Mouse (Mus musculus) macrophage (primary cell): ENCODE results near the gene Atg3. TPM values are rescaled to one million over a fixed set of nuclear protein-coding genes. Genes with fewer than 3 reads are reported as not detected.

ENCODE experiments used
- H3K27ac ChIP-seq: fragments of 350-480 bp; formaldehyde crosslinking; 2 replicates; pipeline ENCODE4 v1.9.0; 2021
- H3K36me3 ChIP-seq: fragments of 350-480 bp; formaldehyde crosslinking; 2 replicates; pipeline ENCODE4 v1.9.0; 2021; ENCODE audit errors: inconsistent target
- H3K4me3 ChIP-seq: fragments of 350-480 bp; formaldehyde crosslinking; 2 replicates; pipeline ENCODE4 v1.9.0; 2021; ENCODE audit errors: inconsistent target
- H3K79me2 ChIP-seq: fragments of 350-480 bp; formaldehyde crosslinking; 2 replicates; pipeline ENCODE4 v1.9.0; 2021; ENCODE audit errors: inconsistent target
- WGBS: methylation state at CpG from one replicate; pipeline ENCODE4 v1.1.7; 2026; ENCODE audit warnings: inconsistent platforms; ENCODE audit not compliant: missing documents; 5-methylcytosine and 5-hydroxymethylcytosine counted together
- polyA plus RNA-seq: library from polyadenylated mRNA; stranded (reverse); fragments of 250-400 nt; gene quantifications from 3 replicates; pipeline ENCODE4 v1.2.4, GENCODE M21; 2018; ENCODE audit warnings: inconsistent platforms

Atg3 gene
- polyA plus RNA-seq, 1 experiment from 2014 or later, result 179 TPM

DNA sequence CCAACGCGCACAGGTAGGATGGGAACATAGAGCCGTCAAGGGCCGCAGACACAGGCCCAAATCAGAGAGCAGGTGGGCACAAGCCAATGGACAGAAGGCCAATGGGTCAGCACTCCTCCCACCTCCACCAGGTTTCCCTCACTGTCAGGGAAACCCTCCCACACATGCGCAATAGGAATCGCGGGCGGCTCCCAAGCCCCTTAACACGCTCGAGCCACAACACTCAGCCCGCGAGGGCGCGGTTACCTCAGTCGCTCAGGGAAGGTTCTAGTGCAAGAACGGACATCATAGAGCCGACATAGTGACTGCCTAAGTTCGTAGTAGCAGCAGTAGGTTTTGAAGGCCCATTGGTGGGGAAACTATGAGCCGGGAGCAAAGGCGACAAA is 456 bp upstream of the Atg3 start:
- peak overlapping the region; percentile 87 for H3K27ac ChIP-seq
- under 1% methylated on average over 19 of the region's 20 CpGs for WGBS

DNA sequence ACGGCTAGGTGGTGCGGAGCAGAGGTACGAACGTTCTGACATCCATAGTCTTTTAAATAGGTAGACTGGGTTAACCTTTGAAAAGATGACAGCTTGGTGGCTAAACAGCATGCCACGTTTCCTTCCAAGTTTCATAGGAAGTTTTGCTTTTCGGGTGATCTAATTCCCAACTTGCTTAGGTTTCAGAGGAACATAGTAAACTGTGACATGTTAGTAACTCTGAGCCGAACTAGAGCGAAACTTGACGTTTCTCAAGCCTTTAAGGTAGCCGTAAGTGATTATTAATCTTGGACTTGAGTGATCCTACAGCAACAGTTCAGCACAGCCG is 768 bp downstream of the Atg3 start:
- H3K36me3 ChIP-seq, result 0 out of 2 replicates have a peak, but pooled peaks cover 11% of the 10 kb centered on the region
- peak overlapping the region; percentile 69 for H3K27ac ChIP-seq
- peaks cover 65% of the 10 kb centered on the region for H3K79me2 ChIP-seq
- peak overlapping the region; percentile 67 for H3K4me3 ChIP-seq
- WGBS, result under 1% methylated on average over 11 of the region's 11 CpGs

More for the DNA sequence above, 456 bp upstream of the Atg3 start:
- 0 out of 2 replicates have a peak, but pooled peaks cover 10% of the 10 kb centered on the region for H3K36me3 ChIP-seq
- H3K79me2 ChIP-seq, result peaks cover 53% of the 10 kb centered on the region
- peak overlapping the region; percentile 92 for H3K4me3 ChIP-seq

DNA sequence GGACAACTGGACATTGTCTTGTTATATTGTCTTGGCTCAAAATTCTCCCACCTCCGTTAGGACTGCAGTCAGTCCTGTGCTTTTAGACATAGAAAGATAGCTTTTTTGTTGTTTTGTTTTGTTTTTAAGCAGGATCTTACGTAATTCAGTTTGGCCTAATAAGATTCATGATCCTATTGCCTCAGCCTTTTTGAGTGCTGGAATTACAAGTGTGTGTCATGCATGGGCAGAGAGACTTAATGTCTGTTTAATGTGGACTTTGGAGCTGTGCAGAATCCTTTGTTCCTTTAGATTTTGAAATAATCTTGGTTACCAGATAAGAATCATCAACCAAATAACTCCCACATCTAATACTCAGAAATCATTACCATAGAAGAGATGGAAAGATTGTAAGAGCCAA is 20.0 kb downstream of the Atg3 start:
- Histone ChIP-seq H3K27ac (no peak overlapping the region), H3K4me3 (no peak overlapping the region), H3K36me3 (peaks cover 38% of the 10 kb centered on the region; the same call in 1 of the 2 replicates), H3K79me2 (peaks cover 47% of the 10 kb centered on the region)
- 100% methylated on average over 2 of the region's 2 CpGs for WGBS

DNA sequence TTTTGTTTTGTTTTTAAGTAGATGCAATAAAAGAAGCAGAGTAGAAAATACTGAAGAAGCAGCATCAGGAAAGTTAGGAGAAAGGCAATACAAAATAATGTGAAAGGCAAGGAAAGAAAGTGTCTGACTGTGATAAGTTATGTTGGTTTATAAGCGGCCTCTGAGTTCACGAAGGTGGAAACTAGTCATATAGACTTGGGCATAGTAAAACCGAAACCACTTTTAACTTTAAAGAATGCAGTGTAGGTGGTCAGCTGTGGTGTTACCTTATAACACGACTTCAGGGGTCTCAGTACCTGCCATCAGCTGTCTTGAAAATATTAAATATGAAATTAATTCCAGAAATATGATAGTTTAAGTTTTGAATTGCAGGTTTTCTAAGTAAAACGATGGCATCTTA is 23.2 kb downstream of the Atg3 start:
- Histone ChIP-seq H3K79me2 (peaks cover 22% of the 10 kb centered on the region), H3K27ac (no peak overlapping the region), H3K4me3 (no peak overlapping the region), H3K36me3 (peaks cover 59% of the 10 kb centered on the region)
- WGBS, result 85% methylated on average over 5 of the region's 5 CpGs

DNA sequence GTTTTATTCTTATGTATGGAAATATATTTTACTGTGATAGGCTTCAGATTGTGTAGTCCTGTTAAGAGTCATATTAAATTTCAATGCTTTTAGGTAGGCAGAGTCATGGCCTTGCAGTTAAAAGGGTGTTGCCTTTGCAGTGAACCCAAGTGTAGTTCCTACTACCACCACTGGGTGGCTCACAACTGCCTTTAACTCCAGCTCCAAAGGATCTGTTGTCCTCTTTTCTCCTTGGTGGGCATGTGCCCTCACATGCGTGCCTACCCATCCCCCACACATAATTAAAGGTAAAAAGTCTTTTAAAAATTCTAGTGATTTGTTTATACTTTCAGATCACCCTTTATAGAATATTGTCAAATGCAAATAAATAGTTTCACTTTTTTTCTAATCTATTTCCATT is 34.0 kb downstream of the Atg3 start:
- no peak overlapping the region for H3K4me3 ChIP-seq
- no peaks in the 10 kb centered on the region for H3K79me2 ChIP-seq
- 0% methylated on average over 1 of the region's 1 CpGs for WGBS
- H3K36me3 ChIP-seq, result peaks cover 24% of the 10 kb centered on the region
- no peak overlapping the region for H3K27ac ChIP-seq

DNA sequence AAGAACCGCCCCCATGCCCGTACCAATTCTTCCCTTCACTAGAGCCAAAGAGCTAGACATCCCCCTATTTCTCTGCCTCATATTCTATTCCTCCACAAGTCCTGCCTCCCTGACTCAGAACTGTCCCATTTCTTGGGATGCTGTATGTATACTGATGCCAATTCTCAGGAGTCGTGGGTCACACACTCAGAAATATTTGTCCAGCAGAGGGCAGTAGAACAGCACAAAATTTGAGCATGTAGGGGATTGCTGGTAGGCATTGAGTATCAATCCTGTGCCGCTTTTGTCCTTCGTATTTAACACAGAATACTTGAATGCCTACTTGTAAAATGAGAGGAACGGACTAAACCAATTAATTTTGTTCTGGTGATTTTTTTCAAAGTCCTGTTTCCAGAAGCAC is 38.2 kb downstream of the Atg3 start:
- Histone ChIP-seq H3K27ac (no peak overlapping the region), H3K79me2 (no peaks in the 10 kb centered on the region), H3K4me3 (no peak overlapping the region), H3K36me3 (no peaks in the 10 kb centered on the region)
- WGBS, result 42% methylated on average over 6 of the region's 6 CpGs

DNA sequence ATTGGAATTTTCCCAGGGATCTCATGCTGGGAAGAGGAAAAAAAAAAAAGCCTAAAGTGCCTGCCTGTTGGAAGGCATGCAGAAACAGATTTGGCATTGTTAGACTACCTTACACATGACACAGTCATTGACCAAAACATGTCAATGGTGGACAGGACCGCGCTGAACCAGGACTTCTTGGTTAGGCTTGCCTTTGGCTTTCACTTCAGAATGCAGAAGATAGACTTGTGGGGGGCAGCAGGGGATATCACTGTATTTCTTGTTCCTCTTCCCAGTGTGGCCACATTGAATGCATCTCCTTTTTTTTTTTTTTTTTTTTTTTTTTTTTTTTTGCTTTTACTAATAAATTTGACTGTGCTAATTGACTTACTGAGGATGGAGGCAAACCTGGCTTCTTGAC is 42.8 kb downstream of the Atg3 start:
- WGBS, result 50% methylated on average over 2 of the region's 2 CpGs
- H3K79me2 ChIP-seq, result no peaks in the 10 kb centered on the region
- no peak overlapping the region for H3K27ac ChIP-seq
- H3K36me3 ChIP-seq, result no peaks in the 10 kb centered on the region
- no peak overlapping the region for H3K4me3 ChIP-seq

DNA sequence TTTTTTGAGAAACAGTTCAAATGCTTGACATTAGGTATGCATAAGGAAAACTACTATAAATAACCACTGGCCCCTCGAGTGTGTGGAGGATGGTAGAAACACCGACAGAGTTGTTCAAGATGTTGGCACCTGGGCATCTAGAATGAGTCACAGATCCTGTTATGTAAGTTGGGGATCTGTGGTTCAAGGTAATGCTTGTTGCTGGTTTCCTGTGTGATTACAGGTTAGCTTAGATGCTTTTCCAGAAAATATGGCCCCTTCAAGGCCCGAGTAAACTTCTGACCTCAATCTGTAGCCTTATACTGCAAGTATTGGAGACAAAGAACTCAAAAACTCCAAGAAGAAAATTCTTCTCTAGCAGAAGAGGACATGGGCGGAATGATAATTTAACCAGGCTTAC is 45.9 kb downstream of the Atg3 start:
- 40% methylated on average over 4 of the region's 4 CpGs for WGBS
- Histone ChIP-seq H3K79me2 (no peaks in the 10 kb centered on the region), H3K36me3 (no peaks in the 10 kb centered on the region), H3K27ac (no peak overlapping the region), H3K4me3 (no peak overlapping the region)

DNA sequence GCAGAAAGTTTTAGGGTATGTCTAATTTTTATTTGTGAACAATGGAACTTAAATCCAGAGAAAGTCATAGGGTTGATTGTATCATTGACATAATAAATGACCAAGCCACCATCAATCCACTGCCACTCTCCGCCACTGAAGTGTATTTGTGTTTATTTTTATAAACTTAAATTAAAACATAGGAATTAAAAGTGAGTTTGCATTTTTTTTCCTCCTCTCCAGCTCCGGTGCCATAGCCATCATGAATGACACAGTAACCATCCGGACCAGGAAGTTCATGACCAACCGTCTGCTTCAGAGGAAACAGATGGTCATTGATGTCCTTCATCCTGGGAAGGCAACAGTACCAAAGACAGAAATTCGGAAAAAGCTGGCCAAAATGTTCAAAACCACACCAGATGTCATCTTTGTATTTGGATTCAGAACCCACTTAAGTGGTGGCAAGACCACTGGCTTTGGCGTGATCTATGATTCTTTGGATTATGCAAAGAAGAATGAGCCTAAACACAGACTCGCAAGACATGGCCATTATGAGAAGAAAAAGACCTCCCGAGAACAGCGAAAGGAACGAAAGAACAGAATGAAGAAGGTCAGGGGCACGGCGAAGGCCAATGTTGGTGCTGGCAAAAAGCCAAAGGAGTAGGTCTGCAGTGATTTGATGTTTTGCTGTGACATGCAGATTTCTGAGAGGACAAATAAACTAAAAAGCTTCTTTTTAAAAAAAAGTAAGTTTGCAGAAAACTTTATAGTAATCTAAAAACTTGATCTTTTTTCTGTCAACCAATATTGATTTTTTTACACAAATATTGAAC is 46.5 kb downstream of the Atg3 start:
- no peak overlapping the region for H3K27ac ChIP-seq
- no peaks in the 10 kb centered on the region for H3K36me3 ChIP-seq
- H3K79me2 ChIP-seq, result no peaks in the 10 kb centered on the region
- H3K4me3 ChIP-seq, result no peak overlapping the region
- 32% methylated on average over 10 of the region's 12 CpGs for WGBS

DNA sequence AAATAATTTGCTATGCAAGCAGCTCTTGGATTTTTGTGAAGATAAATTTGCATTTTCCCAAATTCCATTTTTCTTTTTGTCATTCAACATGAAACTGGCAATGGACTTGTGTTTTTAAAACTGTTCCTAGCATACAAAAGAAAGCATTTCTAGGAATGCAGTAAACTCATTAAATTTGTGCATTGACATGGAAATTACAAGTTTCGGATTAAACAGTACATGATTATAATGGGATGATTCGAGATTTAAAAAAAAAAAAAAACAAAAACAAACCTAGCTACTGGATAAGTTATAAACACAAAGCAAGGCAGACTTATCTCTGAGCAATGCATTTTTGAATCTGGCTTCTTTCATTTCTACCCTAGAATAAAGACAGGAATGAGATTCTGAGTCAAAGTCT is 63.4 kb downstream of the Atg3 start:
- WGBS, result 100% methylated on average over 1 of the region's 2 CpGs
- no peaks in the 10 kb centered on the region for H3K36me3 ChIP-seq
- H3K79me2 ChIP-seq, result no peaks in the 10 kb centered on the region
- H3K27ac ChIP-seq, result no peak overlapping the region
- H3K4me3 ChIP-seq, result no peak overlapping the region

DNA sequence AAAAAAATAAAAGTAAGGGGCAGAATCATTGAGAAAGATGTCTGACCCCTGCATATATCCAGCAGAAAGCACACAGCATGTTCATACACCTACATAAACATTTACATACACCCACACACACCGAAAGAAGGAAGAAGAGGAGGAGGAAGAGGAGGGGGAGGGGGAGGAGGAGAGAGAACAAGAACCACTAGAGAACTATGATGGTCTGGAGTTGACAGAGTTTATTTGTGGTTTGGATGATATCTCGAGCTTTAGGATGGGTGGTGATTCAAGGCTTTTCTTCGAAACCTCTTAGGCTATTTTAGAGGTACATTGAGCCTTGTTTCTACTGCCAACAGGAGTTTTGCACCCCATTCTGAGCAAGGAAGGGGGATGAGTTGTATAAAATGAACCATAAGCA is 64.2 kb downstream of the Atg3 start:
- no peaks in the 10 kb centered on the region for H3K79me2 ChIP-seq
- 39% methylated on average over 2 of the region's 3 CpGs for WGBS
- H3K4me3 ChIP-seq, result no peak overlapping the region
- H3K27ac ChIP-seq, result no peak overlapping the region
- no peaks in the 10 kb centered on the region for H3K36me3 ChIP-seq

DNA sequence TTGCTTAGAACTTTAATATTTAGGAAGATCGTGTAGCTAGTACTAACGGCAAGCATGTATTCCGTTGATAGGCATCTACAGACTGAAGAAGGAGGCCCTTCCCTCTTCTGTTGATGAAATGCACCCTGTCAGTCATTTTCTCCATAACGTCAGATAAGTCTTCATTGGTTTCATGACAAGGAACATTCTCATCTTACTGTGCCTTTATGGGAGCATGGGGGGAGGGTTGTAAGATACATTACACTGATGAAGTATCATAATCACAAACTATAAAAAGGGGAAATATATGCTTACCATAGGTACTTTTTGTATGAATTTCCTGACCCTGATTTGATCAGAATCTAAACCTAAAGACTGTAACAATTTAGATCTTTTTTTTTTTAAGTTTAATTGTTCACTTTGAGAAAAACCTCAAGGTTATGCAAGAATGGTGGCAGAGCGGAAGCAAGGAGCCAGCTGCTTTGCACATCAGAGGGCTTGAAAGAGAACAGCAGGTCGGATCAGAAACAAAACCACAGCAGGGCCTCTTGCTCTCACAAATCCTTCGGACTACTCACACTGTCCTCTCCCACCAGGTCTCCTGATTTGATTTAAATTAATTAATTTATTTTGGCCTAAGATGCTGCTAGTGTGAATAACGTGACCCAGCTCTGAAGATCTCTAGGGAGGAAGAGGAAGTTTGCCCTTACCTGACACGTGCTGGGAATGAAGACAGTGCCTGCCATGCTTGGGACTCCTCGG is 65.2 kb downstream of the Atg3 start, which contains the start of gene Btla:
Gene Btla, plus strand, starts transcription at position 668 of the 741 bp plus-strand sequence.
- 15% methylated on average over 10 of the region's 10 CpGs for WGBS
- Histone ChIP-seq H3K79me2 (no peaks in the 10 kb centered on the region), H3K4me3 (no peak within 1 kb of the TSS), H3K36me3 (no peaks in the 10 kb centered on the region), H3K27ac (no peak within 1 kb of the TSS)

DNA sequence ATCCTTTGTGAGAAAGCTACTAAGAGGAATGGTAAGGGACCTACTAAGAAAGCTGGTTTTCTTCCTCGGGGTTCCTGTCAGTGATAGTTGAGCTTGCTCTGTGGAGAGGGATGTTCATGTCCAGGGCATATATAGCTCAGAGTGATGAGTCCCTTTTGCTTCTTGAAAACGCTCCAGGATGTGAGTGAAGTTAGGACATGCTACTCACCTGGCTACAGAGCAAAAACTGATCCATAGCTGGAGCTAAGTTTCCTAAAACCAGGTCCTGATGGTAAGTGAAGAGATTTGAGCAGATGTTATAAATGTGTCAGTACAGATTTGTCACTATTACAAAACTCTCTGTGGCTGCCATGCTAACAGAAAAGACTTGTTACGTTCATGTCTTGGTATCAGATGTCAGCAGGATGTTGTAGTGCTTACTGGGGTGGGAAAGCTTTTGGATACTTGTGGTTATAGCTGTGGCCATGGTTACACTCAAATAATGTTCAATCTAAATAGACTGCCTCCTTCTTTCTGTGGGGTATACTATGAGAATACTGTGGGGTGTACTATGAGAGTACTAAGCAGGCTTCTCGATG is 65.9 kb downstream of the Atg3 start:
- no peaks in the 10 kb centered on the region for H3K79me2 ChIP-seq
- H3K36me3 ChIP-seq, result no peaks in the 10 kb centered on the region
- H3K4me3 ChIP-seq, result no peak overlapping the region
- 54% methylated on average over 4 of the region's 4 CpGs for WGBS
- no peak overlapping the region for H3K27ac ChIP-seq

DNA sequence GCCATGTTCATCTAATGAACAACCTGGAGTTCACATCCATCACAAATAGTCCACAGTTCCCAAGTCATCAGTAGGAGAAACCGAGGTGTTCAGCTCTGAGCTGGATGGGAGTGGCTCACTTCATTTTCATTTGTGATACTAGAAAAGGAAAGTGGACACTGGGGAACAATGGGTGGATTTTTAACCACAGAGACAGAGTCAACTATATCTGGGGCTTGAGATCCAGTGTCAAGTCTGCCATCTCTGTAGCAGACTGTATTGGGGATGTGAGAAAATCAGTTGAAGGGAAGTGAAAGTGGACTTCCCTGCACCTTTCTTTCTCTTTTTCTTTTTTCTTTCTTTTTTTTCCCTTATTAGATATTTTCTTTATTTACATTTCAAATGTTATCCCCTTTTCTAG is 68.4 kb downstream of the Atg3 start:
- 29% methylated on average over 1 of the region's 1 CpGs for WGBS
- H3K4me3 ChIP-seq, result no peak overlapping the region
- H3K36me3 ChIP-seq, result no peaks in the 10 kb centered on the region
- no peaks in the 10 kb centered on the region for H3K79me2 ChIP-seq
- no peak overlapping the region for H3K27ac ChIP-seq

DNA sequence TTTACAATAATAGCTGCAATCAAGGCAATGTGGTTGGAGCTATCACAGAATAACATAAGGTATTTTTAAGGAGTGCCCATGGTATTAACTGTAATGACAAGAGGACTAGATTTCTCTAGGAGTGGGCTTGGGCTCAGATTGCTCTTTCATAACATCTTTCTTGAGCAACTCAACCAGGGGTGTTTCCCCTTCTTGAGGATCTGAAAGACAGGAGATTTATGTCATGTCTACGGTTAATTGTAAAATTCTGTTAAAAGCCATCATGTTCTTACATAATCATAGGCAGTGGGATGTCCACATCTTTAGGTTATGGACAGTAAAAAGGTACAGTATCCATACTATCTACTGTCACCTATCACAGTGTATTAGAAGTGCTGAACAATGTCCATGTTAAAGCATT is 72.7 kb downstream of the Atg3 start:
- H3K4me3 ChIP-seq, result no peak overlapping the region
- no peak overlapping the region for H3K27ac ChIP-seq
- 12% methylated on average over 1 of the region's 1 CpGs for WGBS
- H3K36me3 ChIP-seq, result no peaks in the 10 kb centered on the region
- no peaks in the 10 kb centered on the region for H3K79me2 ChIP-seq
